Mouse (Mus musculus) G1E (cell line): ENCODE data around the gene Rex1bd. TPM values are rescaled to one million over a fixed set of nuclear protein-coding genes. Genes with fewer than 3 reads are reported as not detected.

ENCODE experiments used
- ATAC-seq: 2 replicates; pipeline ENCODE4 v1.8.0; 2016; ENCODE audit warnings: mild to moderate bottlenecking; ENCODE audit not compliant: insufficient number of reproducible peaks, poor library complexity, low FRiP score, severe bottlenecking; ENCODE audit errors: extremely low read depth
- DNase-seq: peaks from one replicate; pipeline ENCODE4 v3.0.0; 2012; ENCODE audit warnings: low spot score
- H3K27me3 ChIP-seq: 2 replicates; pipeline ENCODE4 v1.6.1; 2012; ENCODE audit warnings: mild to moderate bottlenecking, low read length, inconsistent platforms; ENCODE audit not compliant: insufficient read depth
- H3K36me3 ChIP-seq: replicated peaks from 2 replicates; pipeline ENCODE3; 2012; ENCODE audit warnings: mild to moderate bottlenecking, inconsistent platforms
- H3K4me1 ChIP-seq: 2 replicates; pipeline ENCODE4 v1.6.1; 2012; ENCODE audit warnings: low read depth, low read length, inconsistent platforms, mixed read lengths; ENCODE audit not compliant: insufficient read depth
- H3K4me3 ChIP-seq: 2 replicates; pipeline ENCODE4 v1.5.1; 2012; ENCODE audit warnings: low read depth, mild to moderate bottlenecking, inconsistent platforms, low read length, moderate library complexity, mixed read lengths
- H3K9me3 ChIP-seq: replicated peaks from 2 replicates; pipeline ENCODE4 v1.6.1; 2012; ENCODE audit warnings: inconsistent platforms
- CTCF ChIP-seq: IDR thresholded peaks from 2 replicates; pipeline ENCODE4 v1.5.1; 2012; ENCODE audit warnings: low read depth, low read length, inconsistent platforms, mixed read lengths
- GATA1 ChIP-seq: IDR thresholded peaks from 2 replicates; pipeline ENCODE4 v1.6.1; 2012; ENCODE audit warnings: borderline replicate concordance, low read length, inconsistent platforms, mixed read lengths
- GATA2 ChIP-seq: IDR thresholded peaks from 2 replicates; pipeline ENCODE4 v1.6.1; 2012; ENCODE audit warnings: low read depth, low read length, inconsistent platforms, borderline replicate concordance
- POLR2AphosphoS5 ChIP-seq: IDR thresholded peaks from 2 replicates; pipeline ENCODE4 v1.6.1; 2012; ENCODE audit warnings: low read depth, low read length, inconsistent platforms; ENCODE audit not compliant: insufficient replicate concordance
- TAL1 ChIP-seq: conservative IDR thresholded peaks from 2 replicates; pipeline ENCODE4 v1.6.1; 2012; ENCODE audit warnings: low read depth, low read length, inconsistent platforms, mixed read lengths
- polyA plus RNA-seq: library from polyadenylated mRNA; stranded (reverse); fragments of >175 nt; gene quantifications from 2 replicates; pipeline ENCODE4 v1.2.3, GENCODE M21; 2012
- total RNA-seq, 2 experiments: library from RNA; stranded (forward) in 1 of 2; stranded (reverse) in 1 of 2; fragments of 200-1000 nt in 1 of 2; fragments of >200 nt in 1 of 2; fragmentation: Nextera tagmentation in 1 of 2; gene quantifications; 2 replicates each; pipeline ENCODE4 v1.2.3; 2014 to 2017

Gene Rex1bd
- total and polyA plus RNA-seq, 3 experiments: 44.2 to 187 (median 86.9) TPM

DNA sequence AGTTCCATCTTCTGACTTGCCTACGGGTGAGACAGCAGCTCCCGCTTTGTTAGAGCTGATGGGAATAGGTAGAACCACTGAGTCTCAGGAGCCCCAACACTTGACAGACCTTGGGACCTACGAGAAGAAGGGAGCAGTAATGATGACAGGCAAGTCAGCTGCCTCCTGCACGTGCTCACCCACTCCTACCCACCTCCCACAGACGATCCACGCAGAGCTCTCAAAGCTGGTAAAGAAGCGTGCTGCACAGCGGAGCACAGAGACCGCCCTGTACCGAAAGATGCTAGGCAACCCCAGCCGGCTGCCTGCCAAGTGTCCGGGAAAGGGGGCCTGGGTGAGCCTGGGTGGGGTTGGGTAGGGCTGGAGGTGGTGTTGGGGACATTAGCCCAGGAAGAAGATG, 27.7 kb upstream of the Rex1bd start:
- Histone ChIP-seq H3K27me3 (no peaks in the 10 kb centered on the region), H3K4me1 (peaks cover 65% of the 10 kb centered on the region), H3K9me3 (no peaks in the 10 kb centered on the region), H3K4me3 (no peak overlapping the region), H3K36me3 (peaks cover 86% of the 10 kb centered on the region)
- ATAC-seq (no peak), DNase-seq (no peak)
- no peak for TF ChIP-seq GATA2
- no peak for TF ChIP-seq TAL1
- TF ChIP-seq CTCF: no peak
- no peak for TF ChIP-seq GATA1
- TF ChIP-seq POLR2AphosphoS5: no peak

GRCm38 (mm10) chr8:70530314-70530713, 23.8 kb upstream of the Rex1bd start:
- no peak for TF ChIP-seq POLR2AphosphoS5
- TF ChIP-seq GATA1: no peak
- TF ChIP-seq TAL1: no peak
- TF ChIP-seq GATA2: no peak
- no peak for TF ChIP-seq CTCF
- DNase-seq (no peak), ATAC-seq (no peak)
- Histone ChIP-seq H3K9me3 (no peaks in the 10 kb centered on the region), H3K4me3 (no peak overlapping the region), H3K27me3 (no peaks in the 10 kb centered on the region), H3K36me3 (peaks cover 63% of the 10 kb centered on the region), H3K4me1 (peaks cover 70% of the 10 kb centered on the region)

GRCm38 (mm10) chr8:70529741-70530161, 23.2 kb upstream of the Rex1bd start:
- DNase-seq (no peak), ATAC-seq (no peak)
- TF ChIP-seq GATA1: no peak
- TF ChIP-seq POLR2AphosphoS5: no peak
- TF ChIP-seq TAL1: no peak
- no peak for TF ChIP-seq GATA2
- no peak for TF ChIP-seq CTCF
- Histone ChIP-seq H3K4me1 (peaks cover 72% of the 10 kb centered on the region), H3K27me3 (no peaks in the 10 kb centered on the region), H3K4me3 (peak overlapping the region; percentile 81; the same call in 1 of the 2 replicates), H3K36me3 (peaks cover 61% of the 10 kb centered on the region), H3K9me3 (no peaks in the 10 kb centered on the region)

DNA sequence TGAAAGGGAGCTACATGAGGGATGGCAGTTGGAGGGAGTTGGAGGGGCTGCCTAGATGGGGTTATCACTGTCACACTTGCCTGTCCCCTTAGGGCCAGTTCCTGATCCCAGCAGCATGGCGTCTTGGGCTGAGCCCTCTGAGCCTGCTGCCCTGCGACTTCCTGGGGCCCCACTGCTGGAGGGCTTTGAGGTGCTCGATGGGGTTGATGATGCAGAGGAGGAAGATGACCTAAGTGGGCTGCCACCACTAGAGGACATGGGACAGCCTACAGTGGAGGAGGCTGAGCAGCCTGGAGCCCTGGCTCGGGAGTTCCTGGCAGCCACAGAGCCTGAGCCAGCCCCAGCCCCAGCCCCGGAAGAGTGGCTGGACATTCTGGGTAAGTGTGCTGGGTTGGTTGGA, 22.7 kb upstream of the Rex1bd start:
- ATAC-seq (peak; percentile 56), DNase-seq (peak; percentile 63)
- peaks cover 56% of the 10 kb centered on the region for H3K36me3 ChIP-seq
- TF ChIP-seq CTCF: no peak
- TF ChIP-seq GATA2: no peak
- TF ChIP-seq POLR2AphosphoS5: no peak
- no peak for TF ChIP-seq TAL1
- TF ChIP-seq GATA1: no peak
- no peaks in the 10 kb centered on the region for H3K27me3 ChIP-seq
- H3K4me3 ChIP-seq: peak overlapping the region; percentile 81
- H3K9me3 ChIP-seq: no peaks in the 10 kb centered on the region
- peaks cover 72% of the 10 kb centered on the region for H3K4me1 ChIP-seq

GRCm38 (mm10) chr8:70528182-70528797, 21.7 kb upstream of the Rex1bd start:
- TF ChIP-seq GATA2: no peak
- no peak for TF ChIP-seq CTCF
- no peak for TF ChIP-seq GATA1
- TF ChIP-seq POLR2AphosphoS5: no peak
- TF ChIP-seq TAL1: no peak
- Histone ChIP-seq H3K4me3 (peak overlapping the region; percentile 81), H3K36me3 (peaks cover 47% of the 10 kb centered on the region), H3K4me1 (peaks cover 73% of the 10 kb centered on the region), H3K27me3 (no peaks in the 10 kb centered on the region), H3K9me3 (no peaks in the 10 kb centered on the region)
- DNase-seq: no peak
- ATAC-seq: no peak

DNA sequence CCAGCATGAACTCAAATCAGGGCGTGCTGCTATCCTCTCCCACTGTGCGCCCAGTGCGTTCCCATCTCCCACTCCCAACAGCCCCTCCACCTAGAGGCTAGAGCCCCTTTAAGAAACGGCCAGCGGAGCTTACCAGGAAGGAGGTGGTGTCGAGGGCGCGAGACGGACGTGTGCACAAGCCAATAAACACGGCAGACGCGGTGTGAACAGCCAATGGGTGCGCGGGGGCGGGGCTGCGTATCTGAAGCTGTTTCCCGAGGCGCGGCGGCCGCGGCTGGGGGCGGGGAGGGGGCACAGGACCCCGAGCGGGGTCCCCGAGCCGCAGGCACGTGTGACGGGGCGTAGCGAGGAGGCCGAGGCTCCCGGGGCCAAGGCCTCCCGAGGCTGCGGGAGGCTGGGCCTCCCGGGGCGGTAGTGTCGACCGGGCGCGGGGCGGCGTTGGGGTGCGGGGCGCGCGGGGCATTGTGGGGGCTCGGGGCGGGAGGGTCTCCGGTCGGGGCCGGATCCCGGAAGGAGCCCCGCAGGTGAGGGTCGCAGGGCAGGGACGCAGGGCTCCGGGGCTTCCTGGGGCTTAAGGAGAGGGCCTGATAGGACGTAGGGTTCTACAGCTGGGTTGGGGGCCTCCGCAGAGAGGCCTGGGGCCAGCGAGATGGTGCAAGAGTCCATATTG, 21.1 kb upstream of the Rex1bd start, which contains the start of the genes Fkbp8 and Kxd1:
Gene Fkbp8 (plus strand): TSS at position 213 of the 670 bp plus-strand sequence.
Gene Kxd1 (minus strand): TSS at position 445 of the 670 bp plus-strand sequence.
- peaks cover 42% of the 10 kb centered on the region for H3K36me3 ChIP-seq
- H3K4me3 ChIP-seq: peak within 1 kb of the TSS; percentile 81
- no peaks in the 10 kb centered on the region for H3K27me3 ChIP-seq
- TF ChIP-seq GATA2 (no peak), POLR2AphosphoS5 (no peak), CTCF (no peak), GATA1 (no peak), TAL1 (no peak)
- H3K4me1 ChIP-seq: peaks cover 69% of the 10 kb centered on the region
- peak; percentile 83 for ATAC-seq
- H3K9me3 ChIP-seq: no peaks in the 10 kb centered on the region
- peak; percentile 97 for DNase-seq
